Mouse (Mus musculus) liver, postnatal 0 days (tissue): Measurements from ENCODE around the gene Nin. TPM values are rescaled to one million over a fixed set of nuclear protein-coding genes. Genes with fewer than 3 reads are reported as not detected.

Source experiments
- ATAC-seq: fragments of 200-750 bp; cut with Nextera tagmentation; 2 replicates; pipeline ENCODE4 v1.8.0; 2017; ENCODE audit warnings: mild to moderate bottlenecking, moderate library complexity
- DNase-seq: peaks from one replicate; pipeline ENCODE4 v3.0.0-alpha.2; 2016
- H3K27ac ChIP-seq: fragments of 300-500 bp; sonication (generic); 2 replicates; pipeline ENCODE4 v1.5.1; 2014; ENCODE audit warnings: antibody characterized with exemption, moderate library complexity, mild to moderate bottlenecking, low read depth
- H3K27me3 ChIP-seq: fragments of 300-500 bp; sonication (generic); 2 replicates; pipeline ENCODE4 v1.6.1; 2014; ENCODE audit warnings: low read length, control low read depth, mixed read lengths; ENCODE audit not compliant: insufficient read depth
- H3K36me3 ChIP-seq: fragments of 300-500 bp; sonication (generic); replicated peaks from 2 replicates; pipeline ENCODE4 v1.6.1; 2014; ENCODE audit warnings: mild to moderate bottlenecking, control low read depth, low read length, moderate library complexity, mixed read lengths; ENCODE audit not compliant: insufficient read depth
- H3K4me1 ChIP-seq: fragments of 300-500 bp; sonication (generic); 2 replicates; pipeline ENCODE4 v1.6.1; 2014; ENCODE audit warnings: antibody characterized with exemption, mild to moderate bottlenecking, control low read depth; ENCODE audit not compliant: insufficient read depth
- H3K4me2 ChIP-seq: fragments of 300-500 bp; sonication (generic); 2 replicates; pipeline ENCODE4 v1.6.1; 2014; ENCODE audit warnings: low read depth, mild to moderate bottlenecking, low read length, moderate library complexity, mixed read lengths
- H3K4me3 ChIP-seq: fragments of 300-500 bp; sonication (generic); 2 replicates; pipeline ENCODE4 v1.5.1; 2014; ENCODE audit warnings: low read depth, low read length
- H3K9ac ChIP-seq: fragments of 300-500 bp; sonication (generic); replicated peaks from 2 replicates; pipeline ENCODE4 v1.6.1; 2014; ENCODE audit warnings: mild to moderate bottlenecking, moderate library complexity
- H3K9me3 ChIP-seq: fragments of 300-500 bp; sonication (generic); 2 replicates; pipeline ENCODE4 v1.6.1; 2016; ENCODE audit warnings: mild to moderate bottlenecking, control low read depth, low read length, mixed read lengths
- CTCF ChIP-seq: sonication (generic); IDR thresholded peaks from 2 replicates; pipeline ENCODE4 v1.5.1; 2016; ENCODE audit warnings: antibody characterized with exemption, low read depth
- EP300 ChIP-seq: IDR thresholded peaks from 2 replicates; pipeline ENCODE4 v1.6.1; 2016; ENCODE audit warnings: antibody characterized with exemption, low read depth, mild to moderate bottlenecking
- WGBS: fragments of 180-500 bp; shearing (Covaris S2); extraction: QIAGEN DNeasy Blood & Tissue Kit; methylation state at CpG from one replicate; pipeline ENCODE4 v1.1.7; 2014; ENCODE audit not compliant: insufficient replicate concordance; 5-methylcytosine and 5-hydroxymethylcytosine counted together
- polyA plus RNA-seq: library from polyadenylated mRNA; unstranded; fragments of >200 nt; fragmentation: Nextera tagmentation; extraction: Ambion mirVana; gene quantifications from 2 replicates; pipeline ENCODE4 v1.2.1, GENCODE M21; 2015

The Nin gene
- polyA plus RNA-seq, 1 experiment from 2014 or later: 2.9 TPM

- no peak for ATAC-seq
- Histone ChIP-seq H3K36me3 (peaks cover 36% of the 10 kb centered on the region), H3K4me3 (no peak overlapping the region), H3K9ac (no peak overlapping the region), H3K4me1 (no peaks in the 10 kb centered on the region), H3K9me3 (no peaks in the 10 kb centered on the region), H3K27me3 (no peaks in the 10 kb centered on the region), H3K4me2 (no peak overlapping the region), H3K27ac (no peak overlapping the region)
- 72% methylated on average over 4 of the region's 4 CpGs for WGBS
- DNase-seq: no peak
- no peak for TF ChIP-seq CTCF
- no peak for TF ChIP-seq EP300
Observed at GRCm38 (mm10) chr12:70023580-70023979, 89.9 kb downstream of the Nin start.

GRCm38 (mm10) chr12:70018153-70018552 lies 95.4 kb downstream of the Nin start:
- ATAC-seq: no peak
- H3K9me3 ChIP-seq: no peaks in the 10 kb centered on the region

GRCm38 (mm10) chr12:70015936-70016335 lies 97.6 kb downstream of the Nin start:
- H3K9me3 ChIP-seq: 0 out of 2 replicates have a peak, but pooled peaks cover under 1% of the 10 kb centered on the region

More at GRCm38 (mm10) chr12:70018153-70018552, 95.4 kb downstream of the Nin start:
- WGBS: 62% methylated on average over 4 of the region's 4 CpGs
- Histone ChIP-seq H3K4me2 (no peak overlapping the region), H3K9ac (no peak overlapping the region), H3K36me3 (0 out of 2 replicates have a peak, but pooled peaks cover 12% of the 10 kb centered on the region), H3K4me3 (no peak overlapping the region), H3K4me1 (no peaks in the 10 kb centered on the region), H3K27me3 (no peaks in the 10 kb centered on the region), H3K27ac (no peak overlapping the region)
- no peak for DNase-seq
- TF ChIP-seq EP300: no peak
- TF ChIP-seq CTCF: no peak

GRCm38 (mm10) chr12:70011681-70012080 lies 101.8 kb downstream of the Nin start:
- 80% methylated on average over 5 of the region's 5 CpGs for WGBS
- no peak overlapping the region for H3K9ac ChIP-seq

More at GRCm38 (mm10) chr12:70015936-70016335, 97.6 kb downstream of the Nin start:
- WGBS: 72% methylated on average over 4 of the region's 4 CpGs
- DNase-seq (no peak), ATAC-seq (no peak)
- Histone ChIP-seq H3K27me3 (no peaks in the 10 kb centered on the region), H3K27ac (no peak overlapping the region), H3K4me1 (no peaks in the 10 kb centered on the region), H3K4me3 (no peak overlapping the region), H3K4me2 (no peak overlapping the region), H3K36me3 (0 out of 2 replicates have a peak, but pooled peaks cover 11% of the 10 kb centered on the region), H3K9ac (no peak overlapping the region)
- TF ChIP-seq EP300 (no peak), CTCF (no peak)

GRCm38 (mm10) chr12:70010356-70010755 lies 103.2 kb downstream of the Nin start:
- Histone ChIP-seq H3K27ac (no peak overlapping the region), H3K36me3 (0 out of 2 replicates have a peak, but pooled peaks cover 3% of the 10 kb centered on the region), H3K9me3 (0 out of 2 replicates have a peak, but pooled peaks cover 3% of the 10 kb centered on the region), H3K4me1 (no peaks in the 10 kb centered on the region), H3K4me3 (no peak overlapping the region), H3K9ac (no peak overlapping the region), H3K4me2 (no peak overlapping the region), H3K27me3 (no peaks in the 10 kb centered on the region)
- WGBS: 83% methylated on average over 4 of the region's 4 CpGs
- DNase-seq: no peak
- TF ChIP-seq EP300 (no peak), CTCF (no peak)
- no peak for ATAC-seq

More at GRCm38 (mm10) chr12:70011681-70012080, 101.8 kb downstream of the Nin start:
- no peaks in the 10 kb centered on the region for H3K4me1 ChIP-seq
- TF ChIP-seq EP300 (no peak), CTCF (no peak)
- H3K27ac ChIP-seq: no peak overlapping the region
- DNase-seq: no peak
- no peak overlapping the region for H3K4me2 ChIP-seq
- 0 out of 2 replicates have a peak, but pooled peaks cover 3% of the 10 kb centered on the region for H3K36me3 ChIP-seq
- no peaks in the 10 kb centered on the region for H3K27me3 ChIP-seq
- no peak overlapping the region for H3K4me3 ChIP-seq
- 0 out of 2 replicates have a peak, but pooled peaks cover 3% of the 10 kb centered on the region for H3K9me3 ChIP-seq
- no peak for ATAC-seq

- TF ChIP-seq CTCF: no peak
- TF ChIP-seq EP300: no peak
- WGBS: 56% methylated on average over 4 of the region's 4 CpGs
- H3K27me3 ChIP-seq: no peaks in the 10 kb centered on the region
- DNase-seq: no peak
- H3K36me3 ChIP-seq: no peaks in the 10 kb centered on the region
- ATAC-seq: no peak
- H3K4me3 ChIP-seq: no peak overlapping the region
- no peak overlapping the region for H3K4me2 ChIP-seq
- no peak overlapping the region for H3K27ac ChIP-seq
- H3K9ac ChIP-seq: no peak overlapping the region
- H3K9me3 ChIP-seq: no peaks in the 10 kb centered on the region
- H3K4me1 ChIP-seq: no peaks in the 10 kb centered on the region
Observed at GRCm38 (mm10) chr12:70005103-70005502, 108.4 kb downstream of the Nin start.
